Mouse (Mus musculus): Measurements from ENCODE around the gene Gm5089.

Gm5089 gene

GRCm38 (mm10) chr14:122450496-122451382 lies at the start of gene Gm5089:
Gene Gm5089, minus strand, starts transcription at chr14:122451115.
- no peak for DNase-seq

- DNase-seq = no peak
Observed at GRCm38 (mm10) chr14:122492015-122492414, 41.1 kb upstream of the Gm5089 start.

GRCm38 (mm10) chr14:122491521-122491920 lies 40.6 kb upstream of the Gm5089 start:
- DNase-seq = no peak

- DNase-seq = no peak
Observed at GRCm38 (mm10) chr14:122490441-122491328, 39.8 kb upstream of the Gm5089 start, which contains the start of gene Gm10837. Gene Gm10837, plus strand, starts transcription at chr14:122490586.

GRCm38 (mm10) chr14:122489686-122490414 lies 38.9 kb upstream of the Gm5089 start:
- DNase-seq = no peak

- DNase-seq = no peak
Observed at GRCm38 (mm10) chr14:122489041-122489440, 38.1 kb upstream of the Gm5089 start.

- no peak for DNase-seq
Observed at GRCm38 (mm10) chr14:122487366-122487765, 36.5 kb upstream of the Gm5089 start.

- DNase-seq = no peak
Observed at GRCm38 (mm10) chr14:122486611-122487010, 35.7 kb upstream of the Gm5089 start.

- no peak for DNase-seq
Observed at GRCm38 (mm10) chr14:122485635-122486181, 34.8 kb upstream of the Gm5089 start.

- no peak for DNase-seq
Observed at GRCm38 (mm10) chr14:122484844-122485551, 34.1 kb upstream of the Gm5089 start.

GRCm38 (mm10) chr14:122484458-122484843 lies 33.5 kb upstream of the Gm5089 start:
- DNase-seq = no peak

- no peak for DNase-seq
Observed at GRCm38 (mm10) chr14:122483556-122484421, 32.9 kb upstream of the Gm5089 start.

- no peak for DNase-seq
Observed at GRCm38 (mm10) chr14:122483024-122483385, 32.1 kb upstream of the Gm5089 start.

- no peak for DNase-seq
Observed at GRCm38 (mm10) chr14:122482081-122483023, 31.4 kb upstream of the Gm5089 start.

- no peak for DNase-seq
Observed at GRCm38 (mm10) chr14:122481181-122481580, 30.3 kb upstream of the Gm5089 start.

- DNase-seq = no peak
Observed at GRCm38 (mm10) chr14:122480355-122480754, 29.4 kb upstream of the Gm5089 start.

- DNase-seq = no peak
Observed at GRCm38 (mm10) chr14:122479461-122480109, 28.7 kb upstream of the Gm5089 start.

GRCm38 (mm10) chr14:122478574-122479011 lies 27.7 kb upstream of the Gm5089 start:
- no peak for DNase-seq

- DNase-seq = peak in 1 of 2 experiments; percentile 10
Observed at GRCm38 (mm10) chr14:122477971-122478573, 27.2 kb upstream of the Gm5089 start.

All from spleen, adult 18-20 months (tissue).